Mouse (Mus musculus) forelimb bud, embryonic 11.5 days (tissue): Measurements from ENCODE around the gene Oprl1.
A peak's percentile ranks its signal among the peaks of the same experiment; 100 is the strongest.

Source experiments
- DNase-seq: peaks from one replicate; pipeline ENCODE4 v3.0.0-alpha.2; 2012; ENCODE audit warnings: low read depth, low spot score

Oprl1 gene

GRCm38 (mm10) chr2:181692304-181692703, 22.5 kb upstream of the Oprl1 start:
- DNase-seq, result no peak

DNA sequence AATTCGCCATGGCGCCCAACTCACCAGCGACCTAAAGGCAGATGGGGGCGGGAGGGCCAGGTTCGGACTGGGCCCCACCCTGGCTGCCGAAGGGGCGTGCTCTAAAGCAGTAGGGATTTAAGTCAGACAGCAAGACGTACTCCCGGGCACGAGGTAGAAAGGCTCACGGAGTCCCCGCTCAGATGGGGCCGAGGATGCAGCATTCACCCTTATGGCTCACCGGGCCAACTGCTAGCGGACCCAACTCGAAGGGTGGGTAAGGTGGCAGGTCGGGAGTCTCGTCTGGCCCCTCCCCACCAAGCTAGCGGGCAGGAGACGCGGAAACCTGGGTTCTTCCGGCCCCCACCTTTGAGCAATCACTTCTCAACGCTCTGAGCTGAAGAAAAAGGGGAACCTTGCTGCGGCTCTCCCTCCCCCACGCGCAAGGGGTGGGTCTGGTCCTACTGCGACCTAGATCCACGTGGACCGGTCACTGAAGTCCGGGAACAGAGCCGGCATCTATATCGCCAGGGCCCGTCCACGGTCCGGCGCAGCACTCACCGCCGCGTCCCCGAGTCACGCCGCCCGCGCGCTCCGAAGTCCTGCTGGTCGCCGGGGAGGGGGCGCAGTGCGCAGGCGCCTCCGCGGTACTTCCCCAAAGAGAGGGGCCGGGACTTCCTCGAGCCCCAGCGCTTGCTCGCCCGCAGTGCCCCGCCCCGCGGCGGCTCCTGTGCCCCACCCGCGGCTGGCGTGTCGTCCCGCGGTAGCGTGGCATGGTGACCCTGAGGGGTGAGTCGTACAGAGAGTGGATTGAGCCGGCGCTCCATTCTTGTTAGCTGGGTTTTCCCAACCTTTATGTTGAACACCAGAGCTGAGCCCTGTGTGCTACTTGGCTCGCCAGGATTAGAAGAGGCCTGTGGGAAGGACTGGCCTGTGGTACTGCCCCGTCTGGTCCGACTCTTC, 21.2 kb upstream of the Oprl1 start, which contains the start of gene Rgs19:
Gene Rgs19, minus strand, starts transcription at position 639 of the 942 bp plus-strand sequence.
- DNase-seq, result peak; percentile 75

DNA sequence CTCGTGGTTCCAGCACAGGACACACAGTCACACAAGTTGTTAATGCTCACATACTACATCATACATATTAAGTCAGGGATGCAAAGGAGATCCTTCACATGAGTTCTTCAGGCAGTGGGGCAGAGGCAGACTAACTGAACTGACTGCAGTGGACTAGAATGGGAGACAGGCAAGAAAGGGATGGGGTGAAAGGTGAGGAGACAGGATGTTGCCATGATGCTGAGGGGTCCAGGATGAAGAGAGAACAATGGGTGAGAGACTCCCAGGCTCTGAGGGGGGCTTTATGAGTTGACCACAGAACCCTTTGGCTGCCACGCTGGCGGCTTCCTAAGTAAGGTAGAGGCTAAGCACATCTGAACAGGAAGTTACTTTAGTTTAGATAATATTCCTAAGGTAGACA, 20.2 kb upstream of the Oprl1 start:
- DNase-seq, result no peak

GRCm38 (mm10) chr2:181695776-181696175, 19.0 kb upstream of the Oprl1 start:
- DNase-seq, result no peak

GRCm38 (mm10) chr2:181696801-181697420, 17.9 kb upstream of the Oprl1 start:
- DNase-seq, result no peak

DNA sequence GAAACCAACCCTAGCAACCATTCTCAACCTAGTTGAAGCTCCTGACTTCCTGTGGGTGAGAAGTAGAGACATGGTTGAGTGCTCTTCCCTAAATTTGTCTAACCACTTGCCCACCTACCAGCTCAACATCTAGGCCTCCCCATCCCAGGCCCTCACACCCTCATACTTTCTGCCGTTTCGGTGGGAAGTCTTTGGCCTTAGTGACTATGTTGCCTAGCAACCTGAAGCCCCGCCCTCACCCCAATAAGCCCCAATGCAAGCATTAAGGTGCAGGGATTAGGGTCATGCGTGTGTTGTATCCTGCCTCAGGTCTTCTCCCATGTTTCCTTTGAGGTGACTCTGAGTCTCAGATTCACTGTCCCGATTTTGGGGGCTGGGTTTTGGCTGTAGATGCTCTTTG, 16.6 kb upstream of the Oprl1 start, which contains the start of gene Lkaaear1:
Gene Lkaaear1, minus strand, starts transcription at position 202 of the 400 bp plus-strand sequence.
- no peak for DNase-seq

GRCm38 (mm10) chr2:181706668-181707067, 8.1 kb upstream of the Oprl1 start:
- DNase-seq, result no peak

DNA sequence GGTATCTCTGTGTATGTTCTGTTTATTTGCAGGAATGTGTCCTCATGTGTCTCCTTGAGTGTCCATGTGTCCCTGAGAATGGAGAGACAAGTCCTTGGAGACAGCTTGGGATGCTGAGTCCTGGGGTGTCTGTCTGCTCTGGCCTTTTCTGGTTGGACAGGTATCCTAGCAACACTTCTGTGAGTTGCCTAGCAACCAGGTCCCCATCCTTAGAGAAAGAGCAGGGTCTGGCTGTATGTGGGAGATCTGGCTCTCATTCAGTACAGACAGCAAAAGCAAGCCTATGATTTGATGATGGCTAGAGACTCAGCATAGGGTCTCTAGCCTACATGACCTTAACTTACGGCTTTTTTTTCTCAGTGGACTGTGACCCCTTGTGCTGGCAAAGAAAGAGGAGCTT, 1.1 kb upstream of the Oprl1 start:
- DNase-seq, result no peak

DNA sequence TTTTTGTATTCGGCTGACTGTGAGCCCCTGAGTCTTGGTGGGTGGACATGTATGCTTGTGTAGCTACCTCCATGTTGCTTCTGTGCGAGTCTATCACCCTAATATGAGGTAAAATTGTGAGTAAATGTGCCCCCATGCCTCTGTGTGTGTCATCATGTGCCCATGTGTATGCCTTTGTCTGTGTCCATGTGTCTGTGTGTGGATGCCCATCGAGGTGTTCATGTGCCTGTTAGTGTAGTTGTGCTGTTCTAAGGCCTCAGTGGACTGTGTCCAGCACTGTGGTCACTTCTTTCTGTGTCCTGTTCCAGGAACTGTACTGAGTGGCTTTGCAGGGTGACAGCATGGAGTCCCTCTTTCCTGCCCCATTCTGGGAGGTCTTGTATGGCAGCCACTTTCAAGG, 566 bp downstream of the Oprl1 start:
- DNase-seq, result no peak

DNA sequence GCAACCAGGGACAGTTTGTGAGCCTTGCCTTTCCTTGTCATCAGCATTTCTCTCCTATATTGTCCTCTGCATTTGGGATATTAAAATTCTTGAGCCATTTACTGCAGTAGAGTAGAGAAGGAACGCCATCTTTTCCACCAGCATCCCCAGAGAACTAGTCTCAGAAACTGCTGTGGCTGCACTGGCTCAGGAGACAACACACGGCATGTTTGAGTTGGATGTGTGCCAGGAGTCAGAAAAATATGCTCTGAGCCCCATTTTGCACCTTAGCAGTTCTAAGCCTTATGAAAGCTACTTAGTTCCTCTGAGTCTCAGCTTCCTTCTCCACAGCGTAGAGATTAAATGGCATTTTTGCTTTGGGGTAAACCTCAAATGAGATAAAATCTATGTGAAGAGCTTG, 2.2 kb downstream of the Oprl1 start:
- no peak for DNase-seq

DNA sequence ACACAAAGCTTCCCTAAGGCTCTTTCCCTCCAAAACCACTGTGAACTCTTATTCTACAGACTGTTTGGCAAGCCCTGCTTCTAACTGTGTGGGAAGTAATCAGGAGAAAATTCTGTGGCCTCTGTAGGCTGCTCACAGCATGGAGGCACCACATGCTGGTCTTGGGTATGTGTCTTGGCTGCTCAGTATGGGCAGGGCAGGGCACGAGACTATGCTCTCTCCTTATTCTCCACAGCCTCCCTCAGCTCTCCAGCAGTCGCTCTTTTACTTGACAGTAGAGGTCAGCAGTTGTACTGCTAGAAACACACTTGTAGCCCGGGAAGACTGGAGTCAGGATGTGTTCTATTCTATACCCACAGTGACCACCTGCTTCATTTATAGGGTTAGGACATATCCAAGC, 5.2 kb downstream of the Oprl1 start:
- DNase-seq, result no peak

DNA sequence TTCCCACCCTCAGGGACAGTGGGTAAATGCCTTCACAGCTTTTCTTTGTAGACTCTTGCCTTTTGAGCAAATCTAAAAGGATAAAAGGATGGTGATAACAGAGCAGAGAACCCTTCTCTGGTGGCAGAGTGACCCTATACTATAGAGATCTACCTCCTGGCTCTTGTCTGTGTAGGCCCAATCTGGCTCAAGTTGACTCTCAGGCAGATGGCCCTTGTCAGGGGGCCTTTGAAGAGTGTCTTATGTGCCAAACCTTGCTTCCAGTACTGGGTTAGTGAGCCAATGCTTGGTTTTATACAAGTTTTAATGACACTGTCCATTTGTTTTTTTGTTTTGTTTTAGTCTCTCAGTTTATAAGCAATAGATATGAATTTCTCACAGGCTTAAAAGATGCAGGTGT, 6.4 kb downstream of the Oprl1 start:
- no peak for DNase-seq

GRCm38 (mm10) chr2:181722213-181722612, 7.4 kb downstream of the Oprl1 start:
- DNase-seq, result peak; percentile 49

- no peak for DNase-seq
Measured at GRCm38 (mm10) chr2:181727659-181728262, 12.9 kb downstream of the Oprl1 start.

DNA sequence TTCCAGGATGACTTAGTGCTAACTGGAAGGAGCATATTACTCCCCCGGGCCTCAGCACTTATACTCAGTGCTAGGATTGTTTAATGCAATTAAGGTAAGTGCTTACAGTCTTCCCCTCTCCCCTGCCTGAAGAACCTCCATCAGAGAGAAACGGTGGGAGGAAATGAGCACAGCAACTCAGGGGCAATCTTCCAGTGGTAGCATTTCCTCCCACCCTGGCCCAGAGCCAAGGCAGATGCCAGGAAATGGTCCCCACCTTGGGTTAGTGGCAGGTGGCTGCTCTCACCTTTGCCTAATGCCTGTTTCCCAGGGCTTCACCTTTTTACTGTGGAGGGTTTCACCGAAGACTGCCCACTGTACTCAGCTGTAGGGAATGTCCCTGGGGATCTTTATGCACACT, 15.2 kb downstream of the Oprl1 start:
- no peak for DNase-seq

GRCm38 (mm10) chr2:181752626-181753025, 37.8 kb downstream of the Oprl1 start:
- DNase-seq, result no peak

DNA sequence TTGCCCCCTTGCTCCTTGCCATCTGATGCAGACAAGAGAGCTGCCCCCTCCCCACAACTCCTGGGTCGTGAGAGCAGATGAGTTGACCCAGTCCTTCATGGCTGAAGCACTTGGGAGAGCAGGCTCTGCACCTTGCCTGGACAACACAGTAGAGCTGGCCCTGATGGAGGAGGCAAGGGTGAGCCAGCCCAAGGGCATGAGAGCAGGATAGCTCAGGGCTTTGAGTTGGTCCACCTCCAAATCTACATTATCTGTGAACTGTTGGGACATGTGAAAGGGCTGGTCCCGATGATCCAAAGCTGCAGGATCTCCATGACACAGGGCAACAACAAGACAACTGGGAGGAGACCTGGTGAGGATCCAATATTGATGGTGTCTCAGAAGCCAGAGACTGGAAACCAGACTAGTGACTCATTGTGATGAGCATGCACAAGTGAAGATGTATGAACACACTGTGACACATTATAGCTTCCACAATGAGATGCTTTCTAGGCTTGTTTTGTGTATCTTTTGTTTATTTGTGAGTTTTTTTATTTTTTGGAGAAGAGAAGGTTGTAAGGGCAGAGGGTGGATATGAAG, 43.4 kb downstream of the Oprl1 start:
- DNase-seq, result no peak

GRCm38 (mm10) chr2:181759041-181759440, 44.2 kb downstream of the Oprl1 start:
- DNase-seq, result no peak

DNA sequence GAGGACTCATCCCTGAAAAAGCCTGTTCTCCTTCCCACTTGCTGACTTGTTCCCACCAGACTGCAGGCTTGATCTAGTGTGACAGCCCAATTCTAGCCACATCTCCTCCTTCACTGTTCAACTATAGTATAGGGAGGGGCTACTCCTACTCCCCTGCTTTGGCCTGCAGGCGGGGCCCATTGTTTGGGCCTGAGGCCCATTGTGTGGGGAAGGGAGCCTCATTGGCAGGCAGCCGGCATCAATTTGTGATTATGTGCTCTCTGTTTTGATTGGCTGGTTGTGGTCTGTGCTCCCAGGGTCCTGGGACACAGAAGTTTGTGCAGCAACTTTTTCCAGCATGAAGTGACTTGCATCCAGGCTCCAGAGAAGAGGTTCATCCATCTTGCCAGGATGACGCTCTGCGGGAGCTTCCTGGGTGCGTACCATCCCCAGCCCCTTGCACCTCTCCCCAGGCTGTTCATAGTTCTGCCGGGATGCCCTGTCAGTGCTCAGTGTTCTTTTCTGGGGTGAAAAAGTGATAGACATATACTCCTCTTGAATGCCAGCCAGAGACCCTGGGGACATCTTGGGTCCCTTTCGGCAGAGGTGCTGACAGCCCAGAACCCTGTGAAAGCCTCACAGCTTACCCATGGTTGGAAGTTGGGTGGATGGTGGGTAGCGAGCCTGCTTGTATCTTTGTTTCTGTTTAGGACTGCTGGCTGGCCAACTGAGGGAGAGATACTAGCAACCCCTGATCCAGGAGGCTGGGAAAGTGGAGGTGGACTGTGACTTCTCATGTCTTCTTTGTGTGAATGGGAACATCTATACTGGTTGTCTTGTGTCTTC, 48.4 kb downstream of the Oprl1 start, which contains the start of gene Myt1:
Gene Myt1, plus strand, starts transcription at position 327 of the 825 bp plus-strand sequence.
- DNase-seq, result no peak

GRCm38 (mm10) chr2:181763886-181764527, 49.2 kb downstream of the Oprl1 start:
- DNase-seq, result peak; percentile 1

DNA sequence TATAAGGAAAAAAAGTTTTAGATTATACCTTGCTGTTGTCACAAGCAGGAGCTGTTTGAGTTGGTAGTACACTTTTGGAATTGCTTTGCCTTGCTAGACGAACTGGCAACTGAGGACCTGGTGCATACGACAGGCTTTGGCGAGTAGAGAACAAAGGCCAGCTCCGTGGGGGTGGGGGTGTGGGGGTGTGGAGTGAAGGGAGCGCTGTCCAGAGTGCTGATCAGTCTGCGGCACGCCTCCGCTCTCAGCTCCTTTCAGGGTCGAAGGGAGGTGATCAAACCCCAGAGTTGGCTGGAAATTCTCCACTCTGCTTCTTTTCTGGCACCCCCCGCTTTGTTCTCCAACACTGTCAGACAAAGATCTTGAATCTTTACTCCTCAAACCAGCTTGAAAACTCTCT, 49.8 kb downstream of the Oprl1 start:
- DNase-seq, result peak; percentile 69
